ENCODE assay signal across 17 mouse cellular contexts in genomic region chr2:153215421-153215820, GRCm38 (mm10). TPM values are rescaled to one million over a fixed set of nuclear protein-coding genes. Genes with fewer than 3 reads are reported as not detected.
DNase-seq lines count a peak whose midpoint lies in the region; ATAC-seq and TF ChIP-seq lines count a peak whose summit lies in the region.
"Had no signal": no experiment of that assay in that cellular context is flagged by ENCODE, and none has a peak within 500 bp of the region (broad histone marks: within the 10 kb centered on the region; RNA-seq: fewer than 3 reads in every experiment).

No protein-coding gene starts in this region.

- no peaks in the 10 kb centered on the region for H3K79me2 ChIP-seq in CH12.LX (replicated peaks; ENCODE audit: control insufficient read depth, extremely low read depth, insufficient read depth, poor library complexity, severe bottlenecking)

- 0 out of 2 replicates have a peak, but pooled peaks cover 2% of the 10 kb centered on the region for H3K36me3 ChIP-seq in heart, embryonic 15.5 days
- peaks cover 0 to 16% of the 10 kb centered on the region in 2 experiments for H3K36me3 ChIP-seq in CH12.LX (replicated peaks in 1 of 2; ENCODE audit: control insufficient read depth in 1 of 2, insufficient read depth in 1 of 2, low read length in 1 of 2)
- peaks cover 24% of the 10 kb centered on the region for H3K36me3 ChIP-seq in megakaryocyte, embryonic 14.5 days (replicated peaks; ENCODE audit: low read length)

- no peak overlapping the region for H3K4me3 ChIP-seq in heart, embryonic 15.5 days
- H3K4me3 ChIP-seq in CH12.LX (replicated peaks in 1 of 3; ENCODE audit: low read depth in 2 of 3, low read length in 2 of 3, poor library complexity in 1 of 3), result no peak overlapping the region
- H3K4me3 ChIP-seq in megakaryocyte, embryonic 14.5 days (replicated peaks), result peak overlapping the region; percentile 86
- H3K4me3 ChIP-seq: embryonic facial prominence, embryonic 12.5 days; heart, adult 2 months; limb, embryonic 12.5 days; midbrain, embryonic 12.5 days had no signal

- DNase-seq in heart, postnatal 25 days (ENCODE audit: low spot score), result no peak
- DNase-seq in CH12.LX (ENCODE audit: extremely low read depth) (no peak), adipocyte (ENCODE audit: low spot score) (no peak)
- DNase-seq in induced T-regulatory cell, adult 2 months (ENCODE audit: low read depth), result peak; percentile 73
- no peak for DNase-seq in frontal cortex, postnatal 14 days (ENCODE audit: low spot score in 2 of 2)
- DNase-seq in gastrocnemius, postnatal 36 days, result no peak
- DNase-seq: cerebellum, postnatal 10 days; heart, postnatal 4 days; kidney, adult 18-20 months; kidney, postnatal 36 days; right cerebral cortex, postnatal 4 days had no signal

- 0 out of 2 replicates have a peak overlapping the region, but pooled peaks have one; percentile 31 for H3K27ac ChIP-seq in heart, embryonic 15.5 days
- H3K27ac ChIP-seq in CH12.LX (ENCODE audit: insufficient read depth, low read depth), result no peak overlapping the region
- H3K27ac ChIP-seq: embryonic facial prominence, embryonic 12.5 days; heart, adult 2 months; limb, embryonic 12.5 days; midbrain, embryonic 12.5 days had no signal

- no peak for ATAC-seq in heart, embryonic 15.5 days (replicated peaks; ENCODE audit: insufficient number of reproducible peaks, insufficient read depth, low FRiP score, low read depth)

- no peak; the same call in 1 of the 2 replicates for TF ChIP-seq EP300 in CH12.LX (IDR thresholded peaks at IDR 0.05; ENCODE audit: low read length)

- TF ChIP-seq RAD21 in CH12.LX (IDR thresholded peaks at IDR 0.05; ENCODE audit: low read depth, low read length), result no peak

- no peak for TF ChIP-seq POLR2A in CH12.LX (IDR thresholded peaks at IDR 0.05; ENCODE audit: low read depth, low read length)

- H3K27me3 ChIP-seq in heart, embryonic 15.5 days, result no peaks in the 10 kb centered on the region
- H3K27me3 ChIP-seq in CH12.LX (replicated peaks), result no peaks in the 10 kb centered on the region
- peaks cover 1% of the 10 kb centered on the region for H3K27me3 ChIP-seq in megakaryocyte, embryonic 14.5 days (replicated peaks)
- H3K27me3 ChIP-seq: embryonic facial prominence, embryonic 12.5 days; limb, embryonic 12.5 days; midbrain, embryonic 12.5 days had no signal

- H3K9me3 ChIP-seq in heart, embryonic 15.5 days (replicated peaks), result no peaks in the 10 kb centered on the region
- H3K9me3 ChIP-seq in CH12.LX (replicated peaks; ENCODE audit: low read length), result no peaks in the 10 kb centered on the region
- no peaks in the 10 kb centered on the region for H3K9me3 ChIP-seq in megakaryocyte, embryonic 14.5 days
- H3K9me3 ChIP-seq: embryonic facial prominence, embryonic 12.5 days; limb, embryonic 12.5 days; midbrain, embryonic 12.5 days had no signal

- no peak for TF ChIP-seq CTCF in CH12.LX (conservative IDR thresholded peaks at IDR 0.05 in 1 of 2, IDR thresholded peaks at IDR 0.05 in 1 of 2; ENCODE audit: low read depth in 2 of 2, low read length in 2 of 2)

- intact Hi-C loops in heart, postnatal 25 days (cut with DNase I), result no loop called here
- intact Hi-C loops in gastrocnemius, postnatal 36 days (cut with DNase I), result no loop called here

- H3K4me1 ChIP-seq in heart, embryonic 15.5 days (replicated peaks), result peaks cover 12% of the 10 kb centered on the region
- peaks cover 9 to 24% of the 10 kb centered on the region in 2 experiments for H3K4me1 ChIP-seq in CH12.LX (ENCODE audit: control insufficient read depth in 1 of 2, insufficient read depth in 2 of 2)
- H3K4me1 ChIP-seq in megakaryocyte, embryonic 14.5 days, result peaks cover 84% of the 10 kb centered on the region
- H3K4me1 ChIP-seq: limb, embryonic 12.5 days; midbrain, embryonic 12.5 days had no signal

- H3K9ac ChIP-seq in heart, embryonic 15.5 days, result no peak overlapping the region
- no peak overlapping the region for H3K9ac ChIP-seq in CH12.LX (ENCODE audit: insufficient read depth, low read depth)
- H3K9ac ChIP-seq: embryonic facial prominence, embryonic 12.5 days; limb, embryonic 12.5 days; midbrain, embryonic 12.5 days had no signal

- dilution Hi-C loops in CH12.LX (cut with MboI; ENCODE audit: extremely low pct_ligation_motif_present, extremely low pct_unique_long_range_greater_than_20kb, low sequenced_read_pairs), result no loop called here

- H3K4me2 ChIP-seq in heart, embryonic 15.5 days, result no peak overlapping the region
- H3K4me2 ChIP-seq in CH12.LX (ENCODE audit: insufficient read depth, low read depth, poor library complexity, severe bottlenecking), result no peak overlapping the region
- H3K4me2 ChIP-seq: embryonic facial prominence, embryonic 12.5 days; limb, embryonic 12.5 days; midbrain, embryonic 12.5 days had no signal

- in situ Hi-C loops in CH12.LX (cut with MboI; ENCODE audit: low pct_ligation_motif_present, low pct_unique_long_range_greater_than_20kb, low sequenced_read_pairs), result no loop called here

- 61% methylated on average over 4 of the region's 4 CpGs for WGBS in heart, embryonic 15.5 days

TF ChIP-seq in CH12.LX, 34 proteins besides CTCF, POLR2A, EP300 and RAD21:
- TF ChIP-seq MAFK (IDR thresholded peaks at IDR 0.05; ENCODE audit: insufficient replicate concordance, low read length) (no peak), MEF2A (IDR thresholded peaks at IDR 0.05; ENCODE audit: borderline replicate concordance, low read depth, low read length) (no peak), MXI1 (IDR thresholded peaks at IDR 0.05; ENCODE audit: low read depth, low read length) (no peak), ETS1 (conservative IDR thresholded peaks at IDR 0.05; ENCODE audit: low read depth, low read length) (0 out of 2 replicates have a peak, but pooled peaks have one; percentile 14), TBP (conservative IDR thresholded peaks at IDR 0.05; ENCODE audit: low read depth, low read length) (no peak), JUND (conservative IDR thresholded peaks at IDR 0.05; ENCODE audit: low read depth, low read length) (no peak)
TF ChIP-seq in CH12.LX: peak in this region for 1.

RNA-seq across cellular contexts. Expression of gene Tspyl3, which starts 9.8 kb away (rescaled TPM):
- polyA plus RNA-seq in heart, embryonic 15.5 days (2015; fragmentation: Nextera tagmentation; extraction: Ambion mirVana), result 4.3 and 8.0 TPM in 2 replicates
- total RNA-seq in heart, postnatal 25 days (2021), result 1 to 10 TPM; 1.4 to 1.5 TPM
- 9.6 and 10.2 TPM in 2 replicates for total RNA-seq in CH12.LX (2012; rRNA removed)
- total RNA-seq in CH12.LX (2014; rRNA removed), result 10.2 and 12.1 TPM in 2 replicates
- polyA plus RNA-seq in CH12.LX (2012; ENCODE audit: insufficient read length, low read depth), result 16.5 and 16.9 TPM in 2 replicates
- 3.3 and 3.6 TPM in 2 replicates for polyA plus RNA-seq in megakaryocyte, embryonic 14.5 days (2012; ENCODE audit: insufficient read depth, low replicate concordance)
- total RNA-seq in gastrocnemius, postnatal 36 days (2021), result under 1 TPM; 0.32 to 0.51 TPM

RNA-seq across cellular contexts. Expression of gene Plagl2, which starts 25.8 kb away (rescaled TPM):
- 7.6 and 11.6 TPM in 2 replicates for polyA plus RNA-seq in heart, embryonic 15.5 days (2015; fragmentation: Nextera tagmentation; extraction: Ambion mirVana)
- 1 to 10 TPM; 4.6 to 4.8 TPM for total RNA-seq in heart, postnatal 25 days (2021)
- total RNA-seq in CH12.LX (2012; rRNA removed), result 11.5 and 18.0 TPM in 2 replicates
- 5.1 and 8.1 TPM in 2 replicates for total RNA-seq in CH12.LX (2014; rRNA removed)
- 36.6 and 52.7 TPM in 2 replicates for polyA plus RNA-seq in CH12.LX (2012; ENCODE audit: insufficient read length, low read depth)
- polyA plus RNA-seq in megakaryocyte, embryonic 14.5 days (2012; ENCODE audit: insufficient read depth, low replicate concordance), result 5.7 and 6.8 TPM in 2 replicates
- total RNA-seq in gastrocnemius, postnatal 36 days (2021), result 1 to 10 TPM; 2.2 to 3.2 TPM

RNA-seq across cellular contexts. Expression of gene Pofut1, which starts 25.9 kb away (rescaled TPM):
- 3.9 and 4.9 TPM in 2 replicates for polyA plus RNA-seq in heart, embryonic 15.5 days (2015; fragmentation: Nextera tagmentation; extraction: Ambion mirVana)
- total RNA-seq in heart, postnatal 25 days (2021), result 10 to 100 TPM; 13.6 to 13.7 TPM
- 20.4 and 25.6 TPM in 2 replicates for total RNA-seq in CH12.LX (2012; rRNA removed)
- 19.4 and 22.8 TPM in 2 replicates for total RNA-seq in CH12.LX (2014; rRNA removed)
- 15.0 and 15.6 TPM in 2 replicates for polyA plus RNA-seq in CH12.LX (2012; ENCODE audit: insufficient read length, low read depth)
- 2.1 and 3.0 TPM in 2 replicates for polyA plus RNA-seq in megakaryocyte, embryonic 14.5 days (2012; ENCODE audit: insufficient read depth, low replicate concordance)
- total RNA-seq in gastrocnemius, postnatal 36 days (2021), result 1 to 10 TPM; 9.5 to 9.9 TPM

RNA-seq across cellular contexts. Expression of gene Tm9sf4, which starts 54.3 kb away (rescaled TPM):
- 54.6 and 62.4 TPM in 2 replicates for polyA plus RNA-seq in heart, embryonic 15.5 days (2015; fragmentation: Nextera tagmentation; extraction: Ambion mirVana)
- 10 to 100 TPM; 47.5 to 51.3 TPM for total RNA-seq in heart, postnatal 25 days (2021)
- total RNA-seq in CH12.LX (2012; rRNA removed), result 29.0 and 30.4 TPM in 2 replicates
- 13.3 and 13.6 TPM in 2 replicates for total RNA-seq in CH12.LX (2014; rRNA removed)
- polyA plus RNA-seq in CH12.LX (2012; ENCODE audit: insufficient read length, low read depth), result 43.0 and 51.1 TPM in 2 replicates
- 23.8 and 32.4 TPM in 2 replicates for polyA plus RNA-seq in megakaryocyte, embryonic 14.5 days (2012; ENCODE audit: insufficient read depth, low replicate concordance)
- 10 to 100 TPM; 27.3 to 31.1 TPM for total RNA-seq in gastrocnemius, postnatal 36 days (2021)

Comparison
In these comparisons a context has a peak if more than half of its experiments do, and no peak if none do; other contexts are left out.
1. RNA of gene Tspyl3, which starts 9.8 kb away (total RNA-seq): 9.6 to 12.1 TPM in CH12.LX; 1.4 to 1.5 TPM in heart, postnatal 25 days and 0.32 to 0.51 TPM in gastrocnemius, postnatal 36 days; every median in the first group is over 4 times any median in the second.